Mouse (Mus musculus): ENCODE data around the gene Lrrd1.

DNA sequence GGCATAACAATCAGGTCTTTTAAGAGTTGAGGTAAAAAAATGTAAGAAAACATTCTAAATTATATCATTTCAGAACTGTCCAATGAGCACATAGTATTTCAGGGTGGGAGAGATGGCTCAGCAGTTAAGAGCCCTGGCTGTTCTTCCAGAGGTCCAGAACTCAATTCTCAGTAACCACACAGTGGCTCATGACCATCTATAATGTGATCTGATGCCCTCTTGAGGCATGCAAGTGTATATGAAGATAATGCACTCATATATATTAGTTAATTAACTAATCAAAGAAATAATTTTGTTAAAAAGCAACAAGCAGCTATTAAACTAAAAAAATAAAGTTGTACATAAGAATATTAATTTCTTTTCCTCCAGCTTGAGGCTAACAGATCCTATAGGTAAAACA is 44.2 kb downstream of the Lrrd1 start:
- TF ChIP-seq POLR2A (IDR thresholded peaks at IDR 0.05; ENCODE audit: low read depth, low read length) (no peak), CTCF (IDR thresholded peaks at IDR 0.05; ENCODE audit: extremely low read depth, insufficient read length, insufficient replicate concordance, low read depth, low read length) (no peak)

All from small intestine, adult 2 months (tissue).